8 mouse cellular contexts compared by ENCODE assay signal in genomic region chr14:25396990-25397531, GRCm38 (mm10).
DNase-seq lines count a peak whose midpoint lies in the region; ATAC-seq lines count a peak whose summit lies in the region.

No protein-coding gene starts in this region.

- 5% methylated on average over 9 of the region's 9 CpGs for WGBS in hindbrain, embryonic 16.5 days
- WGBS in liver, embryonic 13.5 days (ENCODE audit: insufficient replicate concordance), result 1% methylated on average over 9 of the region's 9 CpGs
- 3% methylated on average over 9 of the region's 9 CpGs for WGBS in neural tube, embryonic 15.5 days

- no peak overlapping the region; the same call in 1 of the 2 replicates for H3K9ac ChIP-seq in hindbrain, embryonic 16.5 days (ENCODE audit: low read depth, low read length)
- H3K9ac ChIP-seq in liver, embryonic 13.5 days, result peak overlapping the region; percentile 35; the same call in 1 of the 2 replicates
- no peak overlapping the region for H3K9ac ChIP-seq in neural tube, embryonic 15.5 days (replicated peaks)

- H3K4me1 ChIP-seq in hindbrain, embryonic 16.5 days (ENCODE audit: control insufficient read depth, insufficient read depth, low read depth, low read length), result peaks cover 19% of the 10 kb centered on the region
- peaks cover 84% of the 10 kb centered on the region for H3K4me1 ChIP-seq in liver, embryonic 13.5 days (replicated peaks)
- H3K4me1 ChIP-seq in neural tube, embryonic 15.5 days, result peaks cover 23% of the 10 kb centered on the region

- no peaks in the 10 kb centered on the region for H3K9me3 ChIP-seq in hindbrain, embryonic 16.5 days (ENCODE audit: control insufficient read depth, low read length)
- H3K9me3 ChIP-seq in liver, embryonic 13.5 days (replicated peaks), result no peaks in the 10 kb centered on the region
- H3K9me3 ChIP-seq in neural tube, embryonic 15.5 days (replicated peaks), result no peaks in the 10 kb centered on the region

- H3K27ac ChIP-seq in hindbrain, embryonic 16.5 days (ENCODE audit: low read depth, low read length), result peak overlapping the region; percentile 44; the same call in 1 of the 2 replicates
- H3K27ac ChIP-seq in liver, embryonic 13.5 days, result peak overlapping the region; percentile 95
- peak overlapping the region; percentile 79 for H3K27ac ChIP-seq in neural tube, embryonic 15.5 days (replicated peaks)

- ATAC-seq in hindbrain, embryonic 16.5 days, result peak; percentile 67; the same call in 1 of the 2 replicates
- peak; percentile 79 for ATAC-seq in liver, embryonic 13.5 days (ENCODE audit: low read depth)
- ATAC-seq in neural tube, embryonic 15.5 days (ENCODE audit: low FRiP score), result peak; percentile 30; the same call in 1 of the 2 replicates

- H3K4me2 ChIP-seq in hindbrain, embryonic 16.5 days (ENCODE audit: low read length), result peak overlapping the region; percentile 28; the same call in 1 of the 2 replicates
- H3K4me2 ChIP-seq in liver, embryonic 13.5 days, result peak overlapping the region; percentile 59
- peak overlapping the region; percentile 22 for H3K4me2 ChIP-seq in neural tube, embryonic 15.5 days

- H3K36me3 ChIP-seq in hindbrain, embryonic 16.5 days (ENCODE audit: control insufficient read depth, insufficient read depth, low read length), result no peaks in the 10 kb centered on the region
- H3K36me3 ChIP-seq in liver, embryonic 13.5 days, result no peaks in the 10 kb centered on the region
- no peaks in the 10 kb centered on the region for H3K36me3 ChIP-seq in neural tube, embryonic 15.5 days

- DNase-seq in ES-CJ7 (ENCODE audit: low read depth, low spot score), result peak; percentile 48
- peak; percentile 84 for DNase-seq in c-Kit-negative CD71-positive TER-119-positive erythroid progenitor cells, embryonic 14.5 days (ENCODE audit: low read depth, low spot score)
- DNase-seq in gastrocnemius, adult 8-10 months (ENCODE audit: low spot score in 2 of 2), result peak; percentile 60 to 67
- peak; percentile 83 for DNase-seq in liver, embryonic 13.5 days
- DNase-seq in layer of hippocampus, postnatal 36 days, result no peak
- no peak for DNase-seq in thymus, adult 18-20 months

- no peak overlapping the region for H3K4me3 ChIP-seq in hindbrain, embryonic 16.5 days (ENCODE audit: low read length)
- peak overlapping the region; percentile 48 for H3K4me3 ChIP-seq in liver, embryonic 13.5 days (replicated peaks)
- no peak overlapping the region for H3K4me3 ChIP-seq in neural tube, embryonic 15.5 days (replicated peaks)

- H3K27me3 ChIP-seq in hindbrain, embryonic 16.5 days (replicated peaks; ENCODE audit: control insufficient read depth, insufficient read depth, low read length), result no peaks in the 10 kb centered on the region
- H3K27me3 ChIP-seq in liver, embryonic 13.5 days, result no peaks in the 10 kb centered on the region
- H3K27me3 ChIP-seq in neural tube, embryonic 15.5 days (replicated peaks), result no peaks in the 10 kb centered on the region

Comparison
In these comparisons a context has a peak if more than half of its experiments do, and no peak if none do; other contexts are left out.
1. DNase-seq: peak in ES-CJ7 (single experiment), c-Kit-negative CD71-positive TER-119-positive erythroid progenitor cells, embryonic 14.5 days (single experiment), gastrocnemius, adult 8-10 months (2 of 2) and liver, embryonic 13.5 days (single experiment); none in layer of hippocampus, postnatal 36 days (0 of 2) and thymus, adult 18-20 months (0 of 2).
2. H3K27ac ChIP-seq: peak in every context shown above with its lines; median percentile 95 in liver, embryonic 13.5 days; 79 in neural tube, embryonic 15.5 days; 44 in hindbrain, embryonic 16.5 days.
3. Peak in every context shown above with its lines, with median percentiles within 50 percentile points of each other: ATAC-seq and H3K4me2 ChIP-seq.